Mouse (Mus musculus) fibroblast of lung, adult 2 months (primary cell): ENCODE data around the gene Fam240b.
"Not testable (repeated sequence)": the region's sequence is repeated elsewhere in the genome, so short reads cannot be mapped to it uniquely, and the experiment has no call there.

Experiments
- DNase-seq: peaks from one replicate; pipeline ENCODE4 v3.0.0-alpha.2; 2011; ENCODE audit warnings: low read depth

Fam240b gene

DNA sequence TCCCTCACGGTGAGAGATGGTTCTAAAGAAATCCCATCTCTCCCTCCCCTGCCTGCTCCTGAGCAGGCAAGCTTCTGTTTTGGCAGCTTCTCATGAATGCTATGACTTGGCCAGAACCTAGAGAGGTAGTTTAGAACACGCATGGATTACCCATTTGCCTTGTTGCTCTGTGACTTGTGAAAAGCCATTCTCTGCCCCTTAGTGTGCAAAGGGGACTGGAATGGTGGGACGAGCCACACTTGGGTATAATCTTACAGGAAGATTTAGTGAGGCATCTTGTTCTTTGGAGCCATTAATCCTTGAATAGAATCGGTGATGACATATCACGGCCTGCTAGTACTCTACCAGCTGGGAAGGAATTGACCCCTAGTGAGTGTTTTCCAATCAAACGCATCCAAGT is at the start of gene Fam240b:
Fam240b (minus strand) TSS at position 101 of the 400 bp plus-strand sequence.
- no peak for DNase-seq

DNA sequence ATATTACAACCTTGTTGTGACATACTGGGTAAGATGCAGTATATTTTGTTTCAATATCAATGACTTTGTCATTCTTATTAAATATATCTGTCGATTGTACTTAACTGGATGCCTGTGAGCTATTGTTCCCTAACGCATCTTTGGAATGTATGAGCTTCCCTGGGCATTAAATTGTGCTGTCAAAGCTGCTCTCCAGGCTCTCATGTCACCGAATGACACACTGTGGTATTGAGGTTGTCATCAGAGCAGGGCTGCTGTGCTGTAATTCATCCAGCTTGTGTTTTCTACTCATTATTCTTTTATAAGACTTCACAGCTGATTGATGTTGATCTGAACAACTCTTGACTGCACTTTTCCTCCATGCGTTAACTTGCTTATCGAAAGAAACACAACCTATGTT is 32.5 kb upstream of the Fam240b start:
- DNase-seq: no peak

- DNase-seq: no peak
Measured at GRCm38 (mm10) chr13:64526515-64527285, 29.1 kb upstream of the Fam240b start.

- no peak for DNase-seq
Measured at GRCm38 (mm10) chr13:64514247-64514646, 16.7 kb upstream of the Fam240b start.

- no peak for DNase-seq
Measured at GRCm38 (mm10) chr13:64511616-64512015, 14.0 kb upstream of the Fam240b start.

GRCm38 (mm10) chr13:64507361-64507760 is 9.8 kb upstream of the Fam240b start:
- no peak for DNase-seq

DNA sequence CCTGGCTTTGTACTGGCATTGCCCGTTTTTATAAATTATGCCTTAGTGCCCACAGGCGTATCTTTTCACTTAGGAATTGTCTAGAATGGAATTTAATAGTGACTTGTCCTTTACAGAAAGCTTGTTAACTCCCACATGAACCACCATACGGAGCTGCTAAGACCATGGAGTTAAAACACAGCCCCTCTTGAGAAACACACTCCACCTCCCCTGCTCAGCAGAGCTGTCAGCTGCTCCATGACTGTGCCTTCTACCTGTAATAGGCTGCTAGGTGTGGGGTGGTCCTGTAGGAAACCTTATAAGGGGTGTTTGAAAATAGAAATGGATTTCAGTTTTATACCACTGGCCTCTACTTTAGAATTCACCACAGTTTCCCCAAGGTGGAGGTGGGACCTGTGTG is 5.2 kb upstream of the Fam240b start:
- DNase-seq: no peak

- no peak for DNase-seq
Measured at GRCm38 (mm10) chr13:64493586-64493985, 4.0 kb downstream of the Fam240b start.

- no peak for DNase-seq
Measured at GRCm38 (mm10) chr13:64489886-64490285, 7.7 kb downstream of the Fam240b start.

DNA sequence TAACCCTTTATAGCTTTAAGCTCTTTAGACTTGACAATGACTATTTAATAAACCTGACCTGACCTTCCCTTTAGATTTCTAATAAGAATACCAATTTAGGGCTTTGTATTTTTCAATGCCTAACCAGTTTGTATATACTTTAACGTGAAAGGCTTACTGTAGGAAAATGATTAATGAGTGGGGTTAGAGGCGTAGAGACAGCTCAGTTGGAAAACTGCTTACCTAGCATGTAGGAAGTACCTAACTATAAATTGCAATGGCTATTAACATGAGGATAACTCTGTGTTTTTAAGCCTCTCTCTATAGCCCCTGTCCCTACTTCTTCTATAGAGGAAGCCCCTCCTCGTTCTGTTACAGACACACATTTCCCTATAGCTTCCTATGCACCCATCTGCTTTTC is 17.6 kb downstream of the Fam240b start:
- no peak for DNase-seq

DNA sequence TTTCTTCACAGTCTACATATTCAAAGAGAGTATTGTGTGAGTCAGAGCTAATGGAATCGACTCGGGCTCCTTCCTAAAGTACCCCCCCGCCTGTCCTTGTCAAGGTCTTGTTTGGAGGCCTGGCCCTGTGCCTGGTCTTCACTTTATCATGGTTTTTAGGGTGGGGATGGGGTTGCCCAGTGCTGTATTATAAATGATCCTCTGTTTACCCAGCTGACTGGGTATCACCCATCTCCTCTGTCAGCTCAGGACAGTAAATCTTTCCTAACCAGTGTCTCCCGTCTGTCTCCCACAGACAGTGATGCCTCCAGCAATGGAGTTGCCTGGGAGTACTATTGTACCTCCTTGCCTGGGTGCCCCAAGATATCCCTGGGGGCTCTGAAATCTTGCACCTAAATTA is 19.6 kb downstream of the Fam240b start:
- DNase-seq: no peak

- no peak for DNase-seq
Measured at GRCm38 (mm10) chr13:64467886-64468285, 29.7 kb downstream of the Fam240b start.

DNA sequence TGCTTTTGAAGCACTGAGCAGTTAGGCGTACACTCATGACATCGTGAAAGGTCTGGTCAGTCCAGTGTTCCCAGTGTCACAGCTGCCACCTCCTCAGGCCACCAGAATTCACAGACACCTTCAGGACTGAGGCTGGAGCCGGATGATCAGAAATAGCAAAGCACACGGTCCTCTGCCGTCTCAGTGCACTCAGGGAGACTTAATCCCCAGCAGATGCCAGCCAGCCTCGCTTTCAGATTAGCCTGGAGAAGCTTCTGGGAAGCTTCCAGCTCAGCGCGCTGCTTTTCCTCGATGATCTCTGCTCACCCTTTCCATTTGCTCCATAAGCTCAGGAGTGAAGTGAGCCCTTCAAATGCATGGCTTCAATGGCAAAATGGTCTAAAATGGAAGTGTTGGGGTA is 32.4 kb downstream of the Fam240b start:
- DNase-seq: no peak

DNA sequence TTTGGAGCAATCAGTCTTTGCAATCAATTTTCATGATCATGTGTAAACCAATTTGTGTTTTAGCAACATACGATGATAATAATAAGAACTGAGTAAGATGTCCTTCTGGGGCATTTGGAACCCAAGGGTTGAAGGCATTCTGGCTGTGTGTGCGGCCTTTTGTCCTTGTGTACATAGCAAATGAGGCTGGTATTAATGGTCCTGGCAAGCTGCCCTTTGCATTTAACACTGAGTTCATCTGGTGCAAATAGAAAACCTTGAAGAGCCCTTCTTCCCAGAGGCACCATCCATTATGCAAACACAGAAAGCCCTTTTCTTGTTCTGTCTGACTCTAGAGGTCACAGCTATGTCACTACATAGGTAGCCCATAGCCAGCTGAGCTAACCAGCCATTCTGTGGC is 35.0 kb downstream of the Fam240b start:
- no peak for DNase-seq

- DNase-seq: peak; percentile 9
Measured at GRCm38 (mm10) chr13:64458181-64458580, 39.4 kb downstream of the Fam240b start.

DNA sequence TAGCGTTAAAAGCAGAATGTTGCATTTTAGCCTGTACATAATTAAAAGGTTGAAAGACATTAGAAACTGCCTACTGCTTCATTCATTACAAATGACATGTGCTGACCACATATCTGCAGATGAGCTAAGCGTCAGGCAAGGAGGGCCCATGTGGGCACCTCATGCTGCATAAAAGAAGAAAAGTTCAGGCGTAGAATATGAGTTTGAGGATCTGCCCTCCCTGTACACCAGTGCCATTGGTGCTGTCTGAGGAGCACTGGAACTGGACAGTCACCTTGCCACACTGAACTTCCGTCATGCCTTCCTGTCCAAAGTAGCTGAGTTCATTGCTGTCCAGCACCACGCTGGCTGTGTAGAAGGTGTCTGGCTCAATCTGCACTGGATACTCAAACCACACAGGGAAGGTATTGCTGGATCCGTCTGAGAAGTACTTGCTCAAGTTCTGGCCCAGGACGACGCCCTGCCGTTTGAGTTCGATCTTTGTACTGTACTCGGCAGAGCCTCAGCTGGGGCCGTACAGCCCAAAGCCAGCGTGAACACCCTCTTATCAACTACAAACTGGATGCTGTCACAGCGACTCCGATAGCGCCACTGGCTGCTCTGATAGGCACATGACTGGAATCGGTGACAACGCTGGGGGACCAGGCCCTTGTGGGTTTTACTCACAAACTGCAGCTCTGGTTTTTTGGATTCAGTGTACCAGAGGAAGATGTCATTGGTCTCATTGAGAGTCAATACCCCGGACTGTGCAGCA is 40.2 kb downstream of the Fam240b start:
- not testable (repeated sequence) for DNase-seq

GRCm38 (mm10) chr13:64450001-64450794 is 47.4 kb downstream of the Fam240b start:
- no peak for DNase-seq

GRCm38 (mm10) chr13:64448729-64449128 is 48.9 kb downstream of the Fam240b start:
- DNase-seq: no peak

GRCm38 (mm10) chr13:64447947-64448346 is 49.6 kb downstream of the Fam240b start:
- no peak for DNase-seq

GRCm38 (mm10) chr13:64445254-64445920 is 52.2 kb downstream of the Fam240b start:
- DNase-seq: no peak

DNA sequence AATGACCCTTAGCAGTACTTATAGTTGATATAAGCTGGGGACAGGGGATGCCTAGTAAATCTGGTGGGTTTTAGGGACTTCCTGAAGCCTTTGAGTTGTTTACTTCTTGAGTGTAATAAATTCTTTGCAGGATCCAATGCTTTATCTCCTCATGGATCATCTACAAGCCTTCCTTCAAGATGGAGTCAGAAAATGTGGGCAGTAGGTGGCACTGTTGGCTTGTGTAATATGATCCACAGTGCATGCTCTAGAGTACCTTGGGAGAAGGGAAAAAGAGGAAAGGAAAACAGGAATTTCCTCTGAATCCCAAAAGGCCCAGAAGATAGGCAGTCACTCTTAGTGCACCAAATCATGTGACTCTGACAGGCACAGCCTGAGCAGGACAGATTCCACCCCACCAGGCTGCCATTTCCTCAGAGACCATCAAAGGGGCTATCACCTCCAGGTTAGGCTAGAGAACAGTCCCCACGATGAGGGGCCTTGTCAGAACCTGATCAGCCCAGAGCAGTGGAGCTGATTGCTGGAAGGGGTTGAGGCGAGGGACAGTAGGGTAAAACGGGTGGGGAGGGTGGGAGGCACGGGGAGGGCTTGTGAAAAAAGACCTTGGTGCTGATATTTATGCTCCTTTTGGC is 54.2 kb downstream of the Fam240b start:
- DNase-seq: no peak

DNA sequence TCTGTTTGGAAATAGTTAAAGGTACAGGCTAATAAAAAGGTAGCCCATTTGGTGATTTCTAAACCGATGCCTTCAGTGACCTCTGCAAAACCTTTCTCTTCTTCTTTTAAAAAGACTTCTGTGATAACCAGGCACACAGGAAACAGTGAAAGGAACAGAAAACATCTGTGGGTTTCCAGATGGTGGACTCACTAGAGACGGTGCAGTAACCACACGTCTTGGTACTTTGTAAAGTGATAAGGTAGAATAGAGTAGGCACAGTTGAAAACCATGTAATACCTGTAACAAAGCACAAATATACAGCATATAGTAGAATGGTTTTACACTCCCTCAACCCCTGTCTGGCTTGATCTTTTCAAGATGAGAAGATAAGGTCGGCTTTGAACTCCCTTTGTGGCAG is 57.0 kb downstream of the Fam240b start:
- no peak for DNase-seq
